Mouse (Mus musculus): ENCODE data around the gene Grik4.
"Not testable (repeated sequence)": the region's sequence is repeated elsewhere in the genome, so short reads cannot be mapped to it uniquely, and the experiment has no call there.

The Grik4 gene

DNA sequence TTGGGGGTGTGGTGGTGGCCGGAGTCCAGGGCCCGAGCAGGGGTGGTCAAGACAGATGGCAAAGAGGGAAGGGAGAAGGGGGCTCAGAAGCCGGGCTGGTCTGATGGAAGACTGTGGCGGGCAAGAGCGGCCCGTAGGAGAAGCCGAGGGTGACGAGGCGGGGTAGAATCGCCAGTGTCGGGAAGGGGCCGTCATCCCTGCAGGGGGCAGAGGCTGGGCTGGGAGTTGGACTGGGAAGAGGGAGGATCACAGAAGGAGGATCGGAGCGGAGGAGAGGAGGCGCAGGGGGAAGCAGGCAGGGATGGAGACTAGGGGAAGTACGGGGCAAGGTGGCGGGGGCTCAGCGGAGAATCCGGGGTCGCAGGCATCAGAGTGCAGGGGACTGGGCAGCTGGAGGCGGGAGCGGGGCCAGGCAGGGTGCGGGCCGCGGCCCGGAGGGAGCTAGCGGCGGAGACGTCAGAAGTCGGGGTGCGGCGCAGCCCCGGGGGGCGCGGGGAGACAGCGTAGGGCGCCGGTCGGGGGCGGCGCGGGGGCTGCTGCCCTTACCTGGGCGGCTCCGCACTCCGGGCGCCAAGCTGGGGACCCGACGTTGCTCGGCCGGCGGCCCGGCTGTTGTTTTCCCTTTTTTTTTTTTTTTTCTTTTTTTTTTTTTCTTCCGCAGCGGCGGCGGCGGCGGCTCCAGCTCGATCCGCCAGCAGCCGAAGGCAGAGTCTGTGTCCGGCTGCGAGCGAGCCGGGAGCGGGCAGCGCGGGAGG, at the start of gene Grik4:
TSS of gene Grik4 (minus strand) at position 713 of the 755 bp plus-strand sequence.
- DNase-seq (ENCODE audit: low read depth): peak; percentile 68

DNA sequence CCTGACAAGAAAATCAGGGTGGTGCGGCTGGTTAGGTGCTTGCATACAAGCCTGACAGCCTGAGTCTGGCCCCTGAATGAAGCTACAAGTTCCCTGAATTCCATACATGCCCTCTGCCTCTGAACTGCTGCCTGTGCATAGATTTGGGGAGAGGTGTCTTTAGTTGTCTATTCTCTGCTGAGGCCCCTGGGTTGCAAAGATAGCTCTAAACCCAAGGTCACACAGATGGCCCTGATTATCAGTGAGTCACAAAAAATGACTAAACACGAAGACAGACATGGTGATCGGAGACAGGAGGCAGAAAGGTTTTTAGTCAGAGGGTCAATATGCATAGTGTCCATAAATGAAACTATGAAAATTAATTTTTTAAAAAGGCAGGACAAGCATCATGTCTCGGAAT, 49.4 kb upstream of the Grik4 start:
- no peak for DNase-seq (ENCODE audit: low read depth)

DNA sequence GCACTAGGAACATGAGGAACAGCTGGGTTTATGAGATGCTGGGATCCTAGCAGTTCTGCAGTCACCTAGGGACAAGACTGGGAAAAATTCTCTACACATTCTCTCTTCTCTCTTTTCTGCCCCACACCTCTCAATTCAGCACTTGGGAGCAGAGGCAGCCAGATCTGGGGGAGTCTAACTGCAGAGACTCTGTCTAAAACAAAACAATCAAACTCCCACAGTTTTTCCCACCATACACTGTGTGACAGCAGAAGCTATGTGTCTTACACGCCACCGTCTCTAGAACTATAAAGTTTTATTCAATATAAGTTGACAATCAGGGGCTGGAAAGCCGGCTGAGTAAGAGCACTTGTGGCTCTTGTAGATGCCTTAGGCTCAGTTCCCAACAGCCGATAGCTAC, 43.7 kb upstream of the Grik4 start:
- DNase-seq (ENCODE audit: low read depth): no peak

DNA sequence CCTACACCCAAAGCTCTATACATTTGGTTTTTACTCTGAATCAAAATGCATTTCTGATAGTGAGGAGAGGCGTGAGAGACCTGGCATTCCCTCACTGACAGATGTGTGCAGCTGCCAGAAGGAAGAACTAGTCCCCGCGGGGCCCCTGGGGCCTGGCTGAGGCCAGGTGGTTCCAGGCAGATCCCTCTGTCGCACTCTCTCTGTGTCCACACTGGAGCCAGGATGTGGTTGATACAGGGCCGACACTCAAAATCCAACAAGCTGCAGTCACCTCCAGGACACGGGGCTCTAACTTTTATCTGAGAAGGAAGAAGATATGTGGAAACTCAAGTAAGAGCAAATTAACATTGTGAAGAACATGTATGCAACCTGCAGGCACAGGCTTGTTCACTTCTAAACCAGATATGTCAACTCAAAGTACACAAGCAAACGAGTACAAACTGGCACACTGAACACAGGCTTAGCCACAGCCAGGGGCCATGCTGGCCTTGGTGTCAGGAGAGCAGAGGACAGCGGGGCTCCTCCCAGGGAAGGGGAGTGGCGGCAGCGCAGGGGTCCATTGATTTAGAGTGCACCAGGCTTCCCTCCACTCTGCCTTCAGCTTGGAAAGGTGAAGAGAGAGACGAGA, 24.7 kb upstream of the Grik4 start:
- DNase-seq (ENCODE audit: low read depth): no peak

DNA sequence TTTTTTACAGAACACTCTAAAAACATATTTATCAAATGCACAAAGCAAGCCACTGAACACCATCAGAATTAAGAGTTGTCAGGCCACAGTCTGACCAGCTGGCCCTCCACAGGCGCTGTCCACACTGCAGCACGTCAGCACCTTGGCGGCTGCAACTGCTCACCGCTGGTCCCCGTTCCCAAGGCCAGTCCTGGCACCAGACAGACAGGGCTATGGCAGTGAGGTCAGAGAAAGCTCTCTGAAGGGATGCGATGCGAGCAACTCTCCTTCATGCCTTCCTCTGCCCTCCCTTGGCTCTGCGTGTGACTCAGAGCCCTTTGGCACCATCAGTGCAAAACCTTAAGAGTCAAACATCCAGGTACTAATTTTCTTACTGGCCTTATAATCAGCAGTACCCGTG, 23.4 kb upstream of the Grik4 start:
- DNase-seq (ENCODE audit: low read depth): no peak

DNA sequence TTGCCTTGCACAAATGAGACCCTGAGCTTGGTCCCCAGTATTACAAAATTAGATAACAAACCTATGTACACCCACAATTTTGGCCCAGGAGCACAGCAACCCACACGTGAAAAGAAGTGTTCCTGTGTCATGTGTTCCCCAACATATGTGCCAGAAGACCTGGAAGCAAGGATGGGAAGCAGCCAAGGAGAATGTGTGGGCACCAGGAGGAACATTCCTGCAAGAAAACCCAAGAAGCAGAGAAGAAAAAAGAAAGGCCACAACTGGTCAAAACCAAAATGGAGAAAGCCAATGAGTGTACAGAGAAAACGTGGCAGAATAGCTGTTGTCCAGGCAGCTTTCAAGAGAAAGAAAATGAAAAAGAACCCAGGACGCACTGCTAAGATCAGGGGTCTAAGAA, 20.5 kb upstream of the Grik4 start:
- not testable (repeated sequence) for DNase-seq (ENCODE audit: low read depth)

DNA sequence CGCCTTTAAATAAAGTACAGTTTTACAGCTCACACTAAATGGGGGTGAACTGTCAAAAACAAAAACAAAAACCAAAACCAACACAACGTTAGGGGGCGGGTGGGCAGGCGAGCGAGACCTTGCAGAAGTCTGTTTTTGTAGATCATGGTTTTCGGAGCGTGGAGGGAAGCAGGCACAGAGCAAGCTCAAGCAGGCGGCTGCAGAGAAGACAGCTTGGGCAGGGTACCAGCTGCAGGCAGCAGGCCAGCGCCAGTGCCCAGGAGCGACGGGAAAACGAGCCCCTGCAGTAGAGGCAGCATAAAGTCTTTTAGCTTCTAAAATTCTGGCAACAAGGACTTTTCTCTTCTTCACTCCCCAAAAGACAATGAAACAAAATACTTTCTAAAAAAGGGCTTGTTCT, 20.1 kb upstream of the Grik4 start:
- DNase-seq (ENCODE audit: low read depth): no peak

DNA sequence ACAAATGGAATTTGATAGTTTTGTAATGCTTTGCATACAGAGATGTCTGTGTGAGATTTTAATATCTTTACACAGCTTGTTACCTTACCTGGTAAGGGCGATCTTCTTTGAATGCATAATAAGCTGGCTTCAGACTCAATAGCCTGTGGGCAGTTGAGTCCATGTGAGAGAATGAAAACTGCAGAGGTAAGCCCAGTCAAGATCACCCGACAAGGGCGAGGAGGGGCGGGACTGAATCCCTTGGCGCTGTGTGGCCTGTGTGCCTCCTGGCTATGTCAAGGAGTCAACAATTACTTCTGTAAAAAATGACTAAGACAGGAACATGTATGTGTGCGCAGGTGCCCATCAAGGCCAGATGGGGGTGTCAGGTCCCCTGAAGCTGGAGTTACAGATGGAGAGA, 18.2 kb upstream of the Grik4 start:
- DNase-seq (ENCODE audit: low read depth): no peak

DNA sequence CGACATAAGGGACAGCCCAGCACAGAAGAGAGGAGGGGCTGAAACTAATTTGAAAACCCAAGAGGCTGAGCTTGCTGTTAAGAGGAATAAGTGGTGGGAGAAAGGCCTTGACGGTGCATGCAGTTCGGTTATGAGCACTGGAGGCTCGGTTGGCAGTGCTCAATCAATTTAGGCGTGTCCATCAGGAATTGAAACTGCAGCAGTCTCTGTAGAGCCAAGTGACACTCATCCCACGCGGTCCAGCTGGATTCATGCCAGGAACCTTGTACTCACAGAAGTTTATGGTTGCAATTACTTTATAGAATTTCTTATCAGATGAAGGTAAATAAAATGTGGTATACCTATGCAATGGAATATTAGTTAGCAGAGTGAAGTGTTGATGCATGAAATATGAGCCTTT, 14.1 kb upstream of the Grik4 start:
- DNase-seq (ENCODE audit: low read depth): no peak

DNA sequence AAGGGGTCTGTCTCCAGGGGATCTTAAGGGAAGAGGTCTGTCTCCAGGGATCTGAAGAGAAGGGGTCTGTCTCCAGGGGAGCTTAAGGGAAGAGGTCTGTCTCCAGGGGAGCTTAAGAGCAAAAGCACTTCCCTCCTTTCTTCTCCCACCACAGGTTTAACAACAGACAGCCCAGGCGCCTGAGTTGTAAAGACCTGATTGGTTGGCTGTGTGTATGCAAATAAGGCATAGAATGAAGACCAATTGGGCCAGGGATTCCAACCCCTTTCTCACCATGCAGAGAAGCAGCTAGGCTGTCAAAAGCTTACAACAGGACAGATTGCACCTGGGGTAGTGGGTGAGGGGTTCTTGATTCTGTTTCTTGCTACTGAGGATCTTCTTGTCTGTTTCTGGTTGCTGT, 4.1 kb upstream of the Grik4 start:
- no peak for DNase-seq (ENCODE audit: low read depth)

DNA sequence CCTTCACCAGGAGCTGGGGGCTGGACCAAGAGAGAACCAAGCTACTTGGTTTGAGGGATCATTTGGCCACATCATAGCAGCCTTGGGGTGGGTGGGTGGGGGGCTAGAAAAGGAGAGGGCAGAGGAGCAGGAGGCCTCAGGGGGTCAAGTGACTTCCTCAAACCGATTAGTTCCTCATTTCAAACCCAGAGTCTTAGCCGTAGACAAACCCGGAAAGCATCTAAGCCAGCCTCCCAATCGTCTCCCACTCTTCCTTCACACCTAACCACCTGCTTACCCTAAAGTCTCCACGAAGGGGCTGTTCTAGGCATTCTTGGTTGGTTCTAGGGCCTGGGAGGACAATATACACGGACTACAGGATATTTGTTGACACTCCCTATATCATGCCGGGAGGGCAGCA, 881 bp upstream of the Grik4 start:
- DNase-seq (ENCODE audit: low read depth): no peak

DNA sequence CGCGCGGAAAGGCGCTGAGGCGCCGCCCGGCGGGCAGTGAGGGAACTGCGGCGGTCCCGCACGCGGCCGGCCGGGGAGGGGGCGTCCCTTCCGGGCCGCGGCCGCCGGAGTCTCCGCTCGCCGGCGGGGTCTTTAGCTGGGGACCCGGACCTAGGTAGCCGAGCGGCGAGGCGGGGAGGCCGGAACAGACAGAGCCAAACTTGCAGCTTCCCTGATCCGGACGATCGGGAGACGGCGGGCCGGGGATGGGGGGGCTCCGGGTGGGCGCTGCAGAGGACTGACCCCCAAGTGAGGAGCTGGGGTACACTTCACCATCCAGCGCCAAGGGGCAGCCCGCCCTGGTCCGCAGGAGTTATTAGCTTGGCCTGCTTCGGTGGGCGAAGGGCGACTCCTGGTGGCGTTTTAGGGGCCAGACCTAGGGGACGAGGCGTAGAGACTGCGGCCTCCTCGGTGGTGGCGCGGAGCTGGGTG, 278 bp upstream of the Grik4 start:
- peak; percentile 84 for DNase-seq (ENCODE audit: low read depth)

DNA sequence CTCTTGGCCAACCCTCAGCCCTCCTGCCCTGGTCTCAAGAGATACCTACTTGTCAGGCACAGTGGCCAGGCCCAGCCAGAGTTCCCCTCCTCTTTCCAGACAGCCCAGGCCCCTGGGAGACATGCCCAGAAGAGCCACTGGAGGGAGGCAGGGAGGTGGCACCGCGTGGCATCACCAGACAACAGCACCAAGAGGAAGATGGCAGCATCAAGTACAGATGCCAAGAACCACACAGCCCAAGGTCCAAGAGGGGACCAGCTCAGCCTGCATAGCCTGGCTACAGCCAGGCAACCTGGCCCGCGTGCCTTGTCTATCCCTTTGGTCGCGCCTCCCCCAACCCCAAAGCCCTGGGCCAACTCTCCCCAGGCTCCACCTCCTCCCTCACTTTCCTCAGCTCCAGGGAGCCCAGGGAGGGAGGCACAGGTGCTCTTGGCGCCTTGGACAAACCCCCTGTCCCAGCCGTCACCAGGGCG, 1.2 kb downstream of the Grik4 start:
- DNase-seq (ENCODE audit: low read depth): no peak

DNA sequence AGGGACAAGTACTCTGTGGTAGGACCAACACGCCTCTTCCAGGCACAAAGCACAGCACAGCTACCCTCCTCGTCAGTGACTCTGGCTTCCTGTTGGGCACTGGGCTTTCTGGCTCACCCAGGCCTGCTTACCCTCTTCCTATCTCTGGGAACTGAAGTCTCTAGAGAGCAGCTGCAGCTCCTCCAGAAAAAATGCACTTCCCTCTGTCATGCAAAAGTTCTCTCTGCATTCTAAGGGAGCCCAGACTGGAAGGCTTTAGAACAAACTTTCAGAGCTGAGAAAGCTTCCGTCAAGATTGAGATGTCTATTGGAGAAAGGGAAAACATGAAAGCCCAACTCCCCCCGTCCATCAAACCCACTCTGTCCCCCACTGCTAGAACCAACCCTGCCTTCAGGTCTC, 2.1 kb downstream of the Grik4 start:
- DNase-seq (ENCODE audit: low read depth): no peak

DNA sequence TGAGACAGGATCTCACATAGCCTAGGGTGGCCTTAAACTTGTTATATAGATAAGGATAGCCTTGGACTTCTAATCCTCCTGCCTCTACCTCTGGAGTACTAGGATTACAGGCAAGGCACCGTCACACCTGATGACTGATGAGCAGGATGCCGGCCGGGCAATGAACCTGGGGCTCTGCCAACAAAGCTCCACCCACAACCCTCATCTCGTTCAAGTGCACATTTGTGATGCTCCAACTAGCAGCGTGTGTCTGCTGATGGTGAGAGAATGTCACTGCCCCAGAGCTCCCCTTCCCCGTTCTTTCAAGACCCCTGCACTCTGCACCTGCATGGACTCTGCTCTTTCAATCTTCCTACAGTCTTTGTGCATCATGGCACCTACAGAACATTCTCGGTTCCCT, 12.1 kb downstream of the Grik4 start:
- DNase-seq (ENCODE audit: low read depth): no peak

DNA sequence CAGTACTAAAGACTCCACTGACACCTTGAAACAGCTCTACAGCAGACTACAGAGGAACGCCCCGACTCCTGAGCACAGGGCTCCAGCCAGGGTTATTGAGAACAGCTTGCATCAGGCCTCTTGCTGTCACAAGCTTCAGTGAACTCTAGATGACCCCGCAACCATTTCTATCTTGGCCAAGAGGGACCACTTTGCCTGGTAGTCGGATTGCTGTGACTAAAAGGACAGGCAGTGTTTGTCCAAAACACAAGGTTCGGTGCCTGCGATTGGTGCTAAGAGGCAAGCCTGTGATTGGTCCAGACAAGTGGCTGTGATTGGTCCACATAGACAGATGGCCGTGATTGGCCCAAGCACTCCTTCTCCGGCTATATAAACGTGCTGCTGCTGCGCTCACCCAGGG, 16.8 kb downstream of the Grik4 start:
- peak; percentile 2 for DNase-seq (ENCODE audit: low read depth)

DNA sequence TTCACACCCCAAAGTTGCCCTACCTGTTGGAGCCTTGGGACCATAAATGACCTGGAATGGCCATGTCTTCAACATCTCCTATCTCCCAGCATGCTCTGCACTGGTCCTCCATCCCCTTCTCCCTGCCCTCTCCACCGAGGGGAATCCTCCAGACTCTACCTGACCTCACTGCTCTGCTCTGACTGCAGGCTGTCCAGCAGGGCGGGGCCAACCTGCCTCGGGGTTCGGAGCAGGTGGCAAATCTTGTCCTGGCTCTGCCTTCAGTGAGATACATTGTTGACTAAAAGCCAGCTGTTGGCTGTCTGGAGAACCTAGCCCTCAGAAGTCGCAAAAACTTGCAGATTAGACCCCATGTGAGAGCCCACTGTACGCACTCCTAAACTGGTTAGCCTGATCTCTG, 17.7 kb downstream of the Grik4 start:
- no peak for DNase-seq (ENCODE audit: low read depth)

DNA sequence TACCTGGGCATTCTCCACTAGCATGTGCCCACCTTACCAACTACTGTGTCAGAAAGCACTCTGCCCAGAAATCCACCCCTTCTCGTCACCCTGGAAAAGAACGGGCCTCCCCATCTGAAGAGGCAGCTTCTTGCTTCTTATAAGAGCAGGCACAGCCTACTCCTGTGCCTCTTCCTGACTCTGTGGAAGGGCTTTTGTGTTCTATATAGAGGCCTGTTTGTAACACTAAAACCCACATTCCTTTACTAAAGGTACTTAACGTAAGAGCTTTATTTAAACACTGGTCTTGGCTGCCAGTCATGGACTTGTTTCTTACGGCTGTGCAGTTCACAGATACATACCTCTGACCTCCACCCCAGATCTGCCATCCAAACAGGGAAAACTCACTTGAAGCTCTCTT, 22.5 kb downstream of the Grik4 start:
- no peak for DNase-seq (ENCODE audit: low read depth)

DNA sequence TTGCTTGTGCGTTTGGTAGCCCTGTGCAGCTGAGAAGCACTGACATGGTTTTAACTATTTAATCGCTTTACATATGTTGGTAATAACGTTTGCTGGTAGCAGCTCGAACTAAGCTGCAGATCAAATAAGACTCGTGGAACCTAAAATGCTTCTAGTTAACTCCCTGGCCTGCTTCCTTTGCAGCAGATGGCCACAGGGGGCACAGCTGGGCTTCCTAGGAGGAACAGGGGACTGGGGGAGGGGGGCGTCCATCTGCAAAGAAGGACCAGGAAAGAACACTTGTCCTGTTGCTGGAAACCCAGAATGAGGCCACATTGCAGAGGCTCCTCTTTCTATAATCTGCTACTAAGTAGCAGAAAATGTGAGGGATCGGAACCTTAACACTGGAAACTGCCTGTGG, 24.1 kb downstream of the Grik4 start:
- DNase-seq (ENCODE audit: low read depth): no peak

DNA sequence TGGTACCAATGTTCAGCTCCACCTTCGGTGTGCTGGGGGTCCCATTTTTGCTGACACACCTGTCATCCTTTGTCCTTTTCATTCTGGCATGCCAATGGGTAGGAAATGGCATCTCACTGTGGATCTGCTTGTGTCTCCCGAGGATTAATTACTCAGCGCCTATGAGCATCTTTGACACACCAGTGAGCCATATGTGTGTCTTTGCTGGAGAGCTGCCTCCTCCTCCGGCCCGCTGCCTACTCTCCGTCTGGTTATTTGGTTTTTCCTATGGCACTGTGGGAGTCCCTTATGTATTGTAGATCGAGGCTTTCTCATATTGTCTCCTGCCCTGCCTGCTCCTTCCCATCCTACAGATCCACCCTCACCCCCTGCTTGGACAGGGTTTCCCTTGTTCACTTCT, 26.4 kb downstream of the Grik4 start:
- no peak for DNase-seq (ENCODE audit: low read depth)

DNA sequence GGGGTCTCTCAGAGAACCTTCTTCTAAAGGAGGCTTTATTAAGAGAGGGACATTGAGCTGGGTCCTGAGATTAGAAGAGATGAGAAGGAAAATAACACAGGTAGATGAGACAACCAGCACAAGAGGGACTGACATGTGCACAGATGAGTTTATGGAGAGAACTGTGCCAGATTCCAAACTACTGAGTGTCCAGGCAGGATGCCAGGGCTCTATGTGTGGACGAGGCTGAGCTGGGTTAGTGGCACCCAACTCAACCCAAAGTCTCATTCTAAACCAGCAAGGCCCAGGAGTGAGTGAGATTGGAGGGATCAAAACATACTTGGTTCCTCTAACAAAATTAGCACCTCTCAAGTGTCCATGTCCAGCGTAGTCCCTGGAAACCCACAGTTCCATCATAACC, 31.1 kb downstream of the Grik4 start:
- peak; percentile 47 for DNase-seq (ENCODE audit: low read depth)

DNA sequence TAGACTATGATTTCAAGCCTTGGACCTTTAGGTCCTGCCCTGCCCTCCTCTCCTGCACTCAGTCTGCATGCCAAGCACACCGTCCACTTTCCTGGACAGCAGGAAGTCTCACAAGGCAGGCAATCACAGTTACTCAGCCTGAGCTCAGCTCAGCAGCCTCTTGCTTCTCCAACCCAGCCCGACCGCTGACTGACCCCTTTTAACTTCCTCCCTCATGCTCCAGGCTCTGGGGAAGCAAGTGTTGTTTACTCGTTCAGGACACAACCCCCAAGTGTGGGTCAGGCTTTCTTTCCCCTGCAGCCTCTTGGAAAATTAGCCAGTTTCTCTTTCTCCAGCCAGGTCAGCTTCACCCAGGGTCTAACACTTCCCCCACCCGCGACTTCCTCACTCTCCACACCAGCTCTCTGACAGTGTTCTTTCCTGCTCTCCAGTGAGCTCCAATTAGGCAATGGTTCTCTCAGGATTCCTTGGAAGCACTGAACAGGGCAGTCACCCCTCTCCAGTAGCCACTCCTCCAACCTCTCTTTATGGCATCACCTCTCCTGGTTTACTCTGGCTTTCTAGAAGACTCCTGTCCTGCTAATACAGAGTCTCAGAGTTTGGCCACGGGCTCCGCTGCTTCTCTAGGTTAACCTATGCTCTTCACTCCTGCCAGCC, 35.5 kb downstream of the Grik4 start:
- peak; percentile 4 for DNase-seq (ENCODE audit: low read depth)

DNA sequence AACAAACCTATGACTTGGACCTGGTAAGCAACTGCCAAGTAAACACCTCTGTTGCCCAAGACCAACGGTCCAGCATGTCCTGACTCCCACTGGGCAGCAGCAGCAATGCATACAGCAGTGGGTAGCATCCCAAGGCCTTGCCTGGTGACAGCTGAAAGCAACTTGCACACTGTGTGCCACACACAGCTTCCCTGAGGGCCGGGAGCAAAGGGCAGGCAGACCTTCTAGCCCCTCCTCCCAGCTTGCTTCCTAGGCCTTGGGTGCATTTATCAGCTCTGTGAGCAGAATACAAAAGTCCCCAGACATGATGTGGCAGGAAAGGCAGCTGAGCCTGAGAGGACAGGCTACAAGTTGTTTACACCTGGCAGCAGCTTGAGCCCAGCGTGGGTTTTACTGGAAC, 37.3 kb downstream of the Grik4 start:
- DNase-seq (ENCODE audit: low read depth): no peak
